Mouse (Mus musculus): ENCODE measurements around the gene Gm20388.

Gene Gm20388

GRCm38 (mm10) chr8:121262728-121263389 lies 1352.2 kb downstream of the Gm20388 start:
- peak; percentile 31 for DNase-seq (ENCODE audit: low spot score)

- peak; percentile 48 for DNase-seq (ENCODE audit: low spot score)
Measured at GRCm38 (mm10) chr8:121263390-121263775, 1352.7 kb downstream of the Gm20388 start.

DNA sequence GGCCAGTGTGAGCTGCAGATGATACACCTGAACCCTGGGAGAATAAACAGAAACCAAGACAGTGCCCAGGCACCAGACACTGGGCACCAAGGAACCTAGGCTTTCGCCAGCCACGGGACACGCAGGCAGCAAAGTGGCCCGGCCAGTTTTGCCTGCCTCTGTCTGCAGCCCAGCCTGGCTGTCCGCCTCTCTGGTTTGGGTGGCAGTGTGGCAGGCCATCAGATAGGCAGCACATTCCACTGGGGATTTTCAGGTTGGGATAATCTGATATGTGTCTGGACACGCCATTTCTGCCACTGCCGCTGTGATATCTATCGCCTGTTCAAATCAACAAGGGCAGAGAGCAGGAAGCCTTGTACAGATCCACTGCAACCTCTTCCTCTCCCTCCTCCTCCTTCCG lies 1353.6 kb downstream of the Gm20388 start:
- DNase-seq (ENCODE audit: low spot score), result peak; percentile 48

GRCm38 (mm10) chr8:121271542-121271941 lies 1360.9 kb downstream of the Gm20388 start:
- no peak for DNase-seq (ENCODE audit: low spot score)

- DNase-seq (ENCODE audit: low spot score), result no peak
Measured at GRCm38 (mm10) chr8:121273195-121273594, 1362.6 kb downstream of the Gm20388 start.

DNA sequence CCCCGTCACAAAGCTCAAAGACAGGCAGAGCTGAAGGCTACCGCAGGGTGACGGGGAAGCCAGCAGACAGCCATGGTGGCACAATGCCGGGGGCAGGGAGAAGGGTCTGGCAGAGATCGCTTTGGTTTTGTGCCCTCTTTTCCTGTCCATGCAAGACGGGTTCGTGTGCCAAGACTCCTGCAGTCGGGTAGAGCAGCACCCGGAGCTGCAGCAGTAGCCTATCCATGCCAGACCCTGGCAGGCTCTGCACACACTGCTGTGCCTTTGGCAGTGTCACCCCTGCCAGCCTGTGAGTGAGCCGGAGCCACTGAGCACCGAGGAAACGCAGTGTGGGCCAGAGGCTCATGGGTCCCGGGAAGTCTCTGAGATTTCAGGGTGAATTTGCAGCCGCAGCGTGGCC lies 1363.0 kb downstream of the Gm20388 start:
- DNase-seq (ENCODE audit: low spot score), result no peak

DNA sequence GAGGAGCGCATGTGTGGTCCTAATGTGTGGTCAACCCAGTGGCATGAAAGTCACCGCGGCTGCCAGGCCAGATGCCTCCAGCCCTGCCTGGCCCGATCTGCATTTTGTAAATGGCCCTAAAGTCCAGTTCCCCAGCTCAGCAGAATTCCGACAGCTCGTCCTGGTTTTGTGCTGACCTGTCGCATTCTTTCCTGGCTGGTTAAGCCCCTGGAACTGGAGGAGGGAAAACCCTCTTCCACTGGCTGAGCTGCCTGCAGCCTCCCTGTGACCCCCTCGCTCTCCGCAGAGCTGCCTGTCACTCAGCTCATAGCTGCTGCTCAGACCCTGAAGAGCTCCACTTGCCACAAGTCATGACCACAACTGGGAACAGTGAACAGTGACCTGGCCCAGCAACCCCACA lies 1369.8 kb downstream of the Gm20388 start:
- no peak for DNase-seq (ENCODE audit: low spot score)

GRCm38 (mm10) chr8:121289346-121289745 lies 1378.7 kb downstream of the Gm20388 start:
- DNase-seq (ENCODE audit: low spot score), result no peak

- no peak for DNase-seq (ENCODE audit: low spot score)
Measured at GRCm38 (mm10) chr8:121290547-121290946, 1379.9 kb downstream of the Gm20388 start.

- DNase-seq (ENCODE audit: low spot score), result no peak
Measured at GRCm38 (mm10) chr8:121293418-121293817, 1382.8 kb downstream of the Gm20388 start.

GRCm38 (mm10) chr8:121294234-121295108 lies 1383.8 kb downstream of the Gm20388 start:
- no peak for DNase-seq (ENCODE audit: low spot score)

DNA sequence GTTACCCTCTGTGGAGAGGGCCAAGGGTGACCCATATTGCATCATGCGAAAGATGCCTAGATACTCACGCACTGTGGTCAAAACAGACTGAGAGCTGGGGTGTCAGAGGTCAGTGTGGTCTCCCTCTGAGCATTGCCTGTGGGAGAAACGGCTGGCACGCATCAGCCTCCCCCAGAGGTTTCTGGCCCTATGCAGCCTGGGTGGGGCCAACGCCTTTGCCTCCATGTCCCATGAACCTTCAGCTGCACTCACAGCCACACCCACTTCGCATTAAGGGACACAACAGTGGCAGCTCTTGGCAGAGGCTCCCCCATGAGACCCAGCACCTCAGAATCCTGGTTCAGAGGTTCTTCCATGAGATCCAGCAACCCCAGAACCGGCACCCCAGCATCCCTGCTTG lies 1385.4 kb downstream of the Gm20388 start:
- DNase-seq (ENCODE audit: low spot score), result no peak

- DNase-seq (ENCODE audit: low spot score), result no peak
Measured at GRCm38 (mm10) chr8:121296597-121296996, 1386.0 kb downstream of the Gm20388 start.

GRCm38 (mm10) chr8:121297299-121297698 lies 1386.7 kb downstream of the Gm20388 start:
- no peak for DNase-seq (ENCODE audit: low spot score)

- DNase-seq (ENCODE audit: low spot score), result no peak
Measured at GRCm38 (mm10) chr8:121300066-121300465, 1389.4 kb downstream of the Gm20388 start.

- DNase-seq (ENCODE audit: low spot score), result no peak
Measured at GRCm38 (mm10) chr8:121300501-121301411, 1390.1 kb downstream of the Gm20388 start.

DNA sequence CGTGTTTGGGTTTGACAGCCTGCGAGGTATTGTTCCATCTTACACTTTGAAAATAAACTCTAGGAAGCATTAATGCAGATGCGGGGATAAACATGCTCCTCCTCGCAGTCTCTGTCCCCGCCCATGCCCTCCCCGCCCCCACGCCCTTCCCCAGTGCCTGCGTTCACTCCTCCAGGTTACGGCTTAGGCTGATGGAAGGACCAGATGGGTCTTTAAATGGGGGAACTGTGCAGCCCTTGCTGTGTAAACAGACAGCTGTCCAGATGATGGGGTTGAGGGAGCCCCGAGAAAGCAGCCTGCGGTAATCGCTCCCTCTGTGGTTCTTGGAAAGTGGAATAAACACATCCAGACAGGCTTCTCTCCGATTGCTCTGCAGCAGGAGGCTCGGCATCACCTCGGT lies 1390.8 kb downstream of the Gm20388 start:
- no peak for DNase-seq (ENCODE audit: low spot score)

GRCm38 (mm10) chr8:121301978-121302649 lies 1391.5 kb downstream of the Gm20388 start:
- DNase-seq (ENCODE audit: low spot score), result no peak

DNA sequence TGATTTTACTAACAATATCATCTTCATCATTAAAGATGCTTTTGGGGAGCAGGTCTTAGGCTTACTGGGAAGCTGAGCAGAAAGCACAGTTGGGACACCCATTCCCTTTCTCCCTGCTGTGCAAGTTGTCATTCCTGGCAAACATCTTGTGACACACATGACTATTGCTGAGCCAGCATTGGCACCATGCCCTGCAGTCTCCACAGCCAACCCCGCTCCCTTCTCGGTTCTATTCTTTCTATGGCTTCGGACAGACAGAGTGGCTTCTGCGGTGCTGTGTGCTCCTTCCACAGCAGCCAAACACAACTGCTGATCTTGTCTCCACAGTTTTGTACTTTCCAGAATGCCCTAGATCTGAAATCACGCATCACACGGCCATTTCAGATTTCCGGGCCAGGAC lies 1397.1 kb downstream of the Gm20388 start:
- DNase-seq (ENCODE audit: low spot score), result no peak

DNA sequence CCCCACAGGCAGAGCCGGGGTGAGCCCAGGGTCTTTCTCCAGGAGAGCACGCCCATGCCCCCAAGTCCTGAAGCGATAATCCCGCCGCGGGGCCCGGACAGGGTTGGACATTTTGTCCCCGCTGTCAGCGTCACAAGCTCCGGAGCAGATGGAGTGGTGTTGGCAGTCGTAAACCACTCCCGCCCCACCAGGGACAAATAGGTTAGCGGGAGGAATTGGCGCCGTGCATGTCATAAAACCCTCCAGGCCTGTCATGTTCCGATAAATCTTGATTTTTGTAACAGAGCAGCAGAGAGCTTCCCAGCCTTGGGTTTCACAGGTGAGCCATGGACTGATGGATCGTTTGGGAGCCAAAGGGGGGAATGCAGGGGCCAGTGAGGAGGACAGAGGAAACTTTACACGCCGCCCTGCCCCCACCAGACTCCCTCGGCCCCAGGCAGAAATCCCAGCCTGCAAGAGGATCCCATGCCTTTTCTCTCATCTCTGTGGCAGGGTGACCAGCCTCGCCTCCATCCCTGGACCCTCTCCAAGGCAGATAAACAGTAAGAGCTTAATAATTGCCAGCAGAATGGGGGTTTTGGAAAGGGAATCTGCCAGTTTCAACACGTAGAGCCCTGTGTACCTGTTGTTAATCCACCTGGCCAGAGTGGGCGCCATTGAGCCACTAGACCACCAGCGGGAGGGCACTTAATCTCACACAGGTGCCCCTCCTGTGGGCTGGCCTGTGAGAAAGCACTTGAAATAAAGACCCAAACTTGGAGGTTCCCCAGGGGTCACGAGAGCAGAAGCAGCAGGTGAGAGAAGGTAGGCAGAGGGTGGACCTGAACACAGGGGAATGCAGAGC lies 1400.6 kb downstream of the Gm20388 start:
- no peak for DNase-seq (ENCODE audit: low spot score)

DNA sequence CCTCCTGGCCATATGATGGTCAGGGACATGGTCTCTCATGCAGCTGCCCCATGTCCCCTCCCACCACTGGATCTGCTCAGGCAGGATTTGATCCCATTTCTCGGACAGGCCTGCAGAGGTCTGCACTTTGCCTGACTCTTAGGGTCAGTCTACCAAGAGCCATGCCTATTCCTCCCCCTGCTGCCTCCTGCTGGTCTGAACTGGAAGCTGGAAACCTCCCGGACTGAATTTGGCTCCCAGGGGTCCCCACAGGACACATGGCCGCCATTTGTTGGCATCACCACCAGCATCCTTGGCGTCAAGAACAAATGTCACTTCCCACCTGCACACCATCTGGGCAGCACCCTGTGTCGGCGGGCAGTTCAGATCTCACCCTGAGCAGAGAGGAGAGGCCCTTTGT lies 1402.8 kb downstream of the Gm20388 start:
- DNase-seq (ENCODE audit: low spot score), result no peak

Data from urinary bladder, postnatal 25 days (tissue).